Mouse (Mus musculus): ENCODE data around the gene Nploc4. TPM values are rescaled to one million over a fixed set of nuclear protein-coding genes. Genes with fewer than 3 reads are reported as not detected.

Gene Nploc4
- polyA plus RNA-seq, 1 experiment from 2014 or later: 38.1 TPM

DNA sequence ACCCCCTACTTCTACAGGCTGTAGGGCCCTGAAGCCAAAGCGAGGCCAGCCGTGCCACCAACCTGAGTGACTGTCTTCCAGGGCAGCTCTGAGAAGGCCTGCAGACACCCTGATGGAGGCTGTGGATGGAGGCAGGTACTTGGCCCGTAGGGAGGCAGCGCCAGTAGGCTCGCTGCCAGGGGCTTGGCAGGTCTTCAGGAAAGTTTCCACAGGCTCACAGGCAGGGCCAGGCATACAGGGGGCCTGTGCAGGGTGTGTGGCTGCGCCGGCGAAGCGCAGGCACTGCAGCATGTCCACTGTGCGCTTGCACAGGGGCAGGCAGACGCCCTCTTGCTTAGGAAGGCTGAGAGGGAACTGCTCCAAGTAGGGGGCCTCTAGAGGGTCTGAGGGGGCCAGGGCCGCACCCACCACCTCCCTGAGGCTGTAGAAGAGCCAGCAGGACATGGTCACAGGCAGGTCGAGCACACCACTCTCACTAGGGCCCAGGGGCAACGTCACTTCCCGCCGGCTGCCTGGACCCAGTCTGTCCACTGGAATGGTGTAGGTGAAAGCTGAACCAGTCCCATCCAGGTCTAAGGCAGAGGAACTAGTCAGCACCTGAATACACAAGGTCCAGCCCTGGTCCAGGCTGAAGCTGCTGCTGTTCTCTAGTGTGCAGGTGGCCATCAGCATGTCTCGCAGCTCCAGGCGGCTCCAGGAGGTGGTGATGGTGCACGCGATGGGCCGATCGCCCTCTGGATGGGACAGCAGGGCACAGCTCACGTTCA, 63.5 kb downstream of the Nploc4 start:
- no peak overlapping the region for H3K4me3 ChIP-seq (replicated peaks)
- H3K36me3 ChIP-seq: peaks cover 82% of the 10 kb centered on the region
- no peak for ATAC-seq
- peaks cover 32% of the 10 kb centered on the region for H3K4me1 ChIP-seq (replicated peaks)
- H3K27me3 ChIP-seq: no peaks in the 10 kb centered on the region
- peak overlapping the region; percentile 19; the same call in 1 of the 2 replicates for H3K9ac ChIP-seq (replicated peaks)
- no peaks in the 10 kb centered on the region for H3K9me3 ChIP-seq
- no peak overlapping the region for H3K4me2 ChIP-seq (replicated peaks)
- no peak overlapping the region for H3K27ac ChIP-seq
- 93% methylated on average over 23 of the region's 23 CpGs for WGBS

DNA sequence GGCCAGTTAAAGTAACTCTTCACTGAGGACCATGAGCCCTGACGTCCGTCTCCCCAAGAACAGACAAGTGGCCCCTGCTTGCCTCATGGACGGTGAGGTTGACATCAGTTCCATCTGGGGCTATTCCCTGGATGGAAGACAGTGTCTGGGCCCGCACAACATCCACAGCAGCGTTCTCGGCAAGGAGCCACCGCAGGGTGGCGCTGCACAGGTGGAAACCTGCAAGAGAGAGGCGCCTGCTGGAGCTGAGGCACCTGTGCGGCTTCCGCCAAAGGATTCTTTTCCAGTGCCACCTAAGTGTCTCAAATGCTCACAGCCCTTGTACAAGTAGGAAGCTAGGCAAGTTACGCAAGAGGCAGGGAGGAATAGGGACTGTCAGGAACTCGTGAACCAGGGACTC, 64.5 kb downstream of the Nploc4 start:
- H3K36me3 ChIP-seq: peaks cover 92% of the 10 kb centered on the region

DNA sequence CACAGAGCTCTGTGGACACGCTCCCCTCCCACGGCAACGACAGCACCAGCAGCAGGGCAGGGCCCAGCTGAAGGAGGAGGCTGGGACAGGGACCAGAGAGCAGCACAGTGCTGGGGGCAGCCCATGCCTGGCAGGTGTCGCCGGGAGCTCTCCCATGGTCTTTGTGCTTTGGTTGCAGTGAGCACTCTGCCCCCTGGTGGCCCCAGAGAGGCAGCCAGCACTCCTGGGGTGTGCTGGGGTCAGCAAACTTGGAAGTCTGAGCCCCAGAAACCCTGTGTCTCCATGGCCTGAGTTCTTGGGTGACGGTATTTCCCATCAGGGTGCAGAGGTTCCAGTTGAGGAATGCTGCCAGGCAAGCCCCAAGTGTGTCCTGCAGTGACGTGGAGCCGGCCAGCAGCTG, 67.9 kb downstream of the Nploc4 start:
- peak; percentile 60 for ATAC-seq
- Histone ChIP-seq H3K9me3 (no peaks in the 10 kb centered on the region), H3K27me3 (no peaks in the 10 kb centered on the region), H3K27ac (peak overlapping the region; percentile 57; the same call in 1 of the 2 replicates), H3K36me3 (peaks cover 69% of the 10 kb centered on the region), H3K4me1 (replicated peaks) (peaks cover 26% of the 10 kb centered on the region), H3K4me3 (replicated peaks) (no peak overlapping the region), H3K4me2 (replicated peaks) (no peak overlapping the region), H3K9ac (replicated peaks) (peak overlapping the region; percentile 52; the same call in 1 of the 2 replicates)
- WGBS: 29% methylated on average over 8 of the region's 8 CpGs

More for the DNA sequence above, 64.5 kb downstream of the Nploc4 start:
- peaks cover 28% of the 10 kb centered on the region for H3K4me1 ChIP-seq (replicated peaks)
- 66% methylated on average over 13 of the region's 13 CpGs for WGBS
- no peak overlapping the region for H3K9ac ChIP-seq (replicated peaks)
- H3K4me2 ChIP-seq (replicated peaks): no peak overlapping the region
- H3K4me3 ChIP-seq (replicated peaks): no peak overlapping the region
- H3K27me3 ChIP-seq: no peaks in the 10 kb centered on the region
- ATAC-seq: no peak
- H3K27ac ChIP-seq: no peak overlapping the region
- no peaks in the 10 kb centered on the region for H3K9me3 ChIP-seq

DNA sequence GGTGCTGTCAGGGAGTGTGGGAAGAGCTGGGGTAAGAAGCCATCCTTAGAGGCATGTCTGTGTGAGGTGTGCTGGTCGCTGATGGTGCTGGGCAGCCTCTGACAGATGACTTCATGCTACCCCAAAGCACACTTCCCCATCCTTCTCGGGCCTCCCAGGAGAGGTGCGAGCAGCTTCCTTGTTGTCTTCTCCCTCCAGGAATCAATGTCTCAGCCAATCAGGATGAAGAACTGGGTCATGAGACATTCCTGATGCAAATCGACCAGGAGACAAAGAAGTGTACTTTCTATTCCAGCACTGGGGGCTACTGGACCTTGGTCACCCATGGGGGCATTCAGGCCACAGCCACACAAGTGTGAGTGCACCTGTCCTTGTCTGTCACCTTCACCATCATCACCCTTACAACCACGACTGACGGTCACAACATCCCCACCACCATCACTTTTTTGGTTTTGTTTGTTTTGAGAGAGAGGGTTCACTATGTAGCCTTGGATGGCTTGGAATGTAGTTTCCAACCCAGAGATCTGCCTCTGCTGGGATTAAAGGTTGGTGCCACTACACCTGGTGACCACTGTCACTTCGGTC, 71.0 kb downstream of the Nploc4 start:
- WGBS: 30% methylated on average over 7 of the region's 7 CpGs
- Histone ChIP-seq H3K4me1 (replicated peaks) (peaks cover 26% of the 10 kb centered on the region), H3K4me3 (replicated peaks) (no peak overlapping the region), H3K36me3 (peaks cover 38% of the 10 kb centered on the region), H3K27me3 (no peaks in the 10 kb centered on the region), H3K9ac (replicated peaks) (peak overlapping the region; percentile 46; the same call in 1 of the 2 replicates), H3K4me2 (replicated peaks) (no peak overlapping the region), H3K27ac (no peak overlapping the region; the same call in 1 of the 2 replicates), H3K9me3 (no peaks in the 10 kb centered on the region)
- ATAC-seq: no peak

DNA sequence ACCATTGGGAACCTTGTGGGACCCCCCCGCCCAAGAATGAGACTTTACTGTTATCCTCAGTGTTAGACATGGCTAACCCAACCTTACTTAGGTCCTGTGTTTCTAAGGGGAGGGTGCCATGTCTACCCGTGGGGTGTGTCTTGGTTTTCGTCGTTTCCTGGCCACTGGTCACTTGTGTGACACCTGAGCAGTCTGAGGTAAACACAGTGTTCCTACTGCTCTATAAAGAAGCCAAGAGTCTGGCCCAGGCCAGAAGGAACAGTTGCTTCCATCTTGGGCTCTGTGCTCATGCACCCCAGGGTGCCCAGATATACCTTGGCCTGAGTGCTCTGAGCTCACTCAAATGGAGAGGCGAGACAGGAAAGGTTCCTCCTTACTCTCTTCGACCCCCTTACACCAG, 74.6 kb downstream of the Nploc4 start:
- Histone ChIP-seq H3K9me3 (no peaks in the 10 kb centered on the region), H3K36me3 (peaks cover 2% of the 10 kb centered on the region), H3K27ac (no peak overlapping the region), H3K9ac (replicated peaks) (no peak overlapping the region), H3K4me3 (replicated peaks) (no peak overlapping the region), H3K27me3 (no peaks in the 10 kb centered on the region), H3K4me2 (replicated peaks) (no peak overlapping the region), H3K4me1 (replicated peaks) (peaks cover 56% of the 10 kb centered on the region)
- WGBS: 89% methylated on average over 6 of the region's 6 CpGs
- no peak for ATAC-seq

DNA sequence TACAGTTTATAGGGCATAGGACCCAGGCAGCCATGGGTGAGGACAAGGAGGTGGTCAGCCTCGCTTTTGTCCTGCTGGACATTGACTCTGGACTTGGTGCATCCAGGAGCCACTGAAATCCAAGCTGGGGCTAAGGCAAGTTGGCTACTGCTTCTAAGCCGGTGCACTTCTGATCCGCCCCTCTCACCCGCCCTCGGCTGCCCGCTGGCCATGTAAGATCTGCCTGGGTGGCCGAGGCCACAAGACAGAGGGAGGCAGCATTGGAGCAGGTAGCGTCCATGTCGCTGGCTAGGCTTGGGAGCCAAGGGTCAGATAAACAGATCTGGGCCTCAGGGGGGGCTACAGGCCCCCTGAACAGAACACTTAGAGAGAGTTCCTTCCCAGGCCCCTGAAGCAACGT, 76.2 kb downstream of the Nploc4 start, which contains the start of gene Fscn2:
Gene Fscn2 (plus strand): TSS at position 240 of the 400 bp plus-strand sequence.
- Histone ChIP-seq H3K9me3 (no peaks in the 10 kb centered on the region), H3K4me2 (replicated peaks) (no peak within 1 kb of the TSS), H3K9ac (replicated peaks) (0 out of 2 replicates have a peak within 1 kb of the TSS, but pooled peaks have one; percentile 36), H3K27ac (no peak within 1 kb of the TSS), H3K4me3 (replicated peaks) (no peak within 1 kb of the TSS), H3K36me3 (no peaks in the 10 kb centered on the region), H3K27me3 (no peaks in the 10 kb centered on the region), H3K4me1 (replicated peaks) (peaks cover 52% of the 10 kb centered on the region)
- WGBS: 55% methylated on average over 10 of the region's 10 CpGs
- no peak for ATAC-seq

DNA sequence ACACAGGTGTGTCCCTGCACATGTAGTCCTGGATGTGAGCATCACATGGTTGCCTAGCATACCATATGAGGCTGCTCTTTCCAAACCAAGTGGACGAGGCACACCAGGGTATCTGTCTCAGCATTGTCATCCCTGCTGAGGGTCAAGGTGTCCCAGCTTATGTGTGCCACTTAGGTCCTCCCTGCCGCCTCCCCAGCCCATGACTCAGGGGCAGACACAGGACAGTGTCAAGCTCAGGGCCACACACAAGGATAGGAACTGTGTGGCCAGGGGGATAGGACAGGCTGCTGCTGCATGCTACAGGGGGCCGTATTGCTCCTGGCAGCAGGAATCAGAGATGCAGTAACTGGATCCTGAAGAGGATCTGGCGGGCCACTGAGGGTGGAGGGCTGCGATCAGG, 76.8 kb downstream of the Nploc4 start:
- WGBS: 75% methylated on average over 5 of the region's 5 CpGs
- H3K36me3 ChIP-seq: no peaks in the 10 kb centered on the region

DNA sequence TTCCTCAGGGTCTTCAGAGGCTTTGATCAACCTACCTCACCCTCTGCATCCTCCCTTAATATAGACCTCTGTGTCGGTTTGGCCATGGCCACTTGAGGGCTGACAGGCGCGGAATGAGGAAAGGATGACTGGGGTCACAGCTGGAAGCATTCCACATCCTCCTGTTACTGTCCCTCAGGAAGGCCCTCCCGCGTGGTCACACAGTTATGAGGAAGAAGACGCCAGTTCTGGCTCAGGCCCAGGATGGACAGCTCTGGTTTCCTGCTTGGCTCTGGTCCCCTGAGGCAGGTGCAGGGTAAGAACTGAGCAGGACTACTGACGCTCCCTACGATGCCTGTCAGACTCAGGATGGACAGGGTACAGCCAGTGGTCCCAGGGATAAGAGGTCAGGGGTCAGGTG, 77.4 kb downstream of the Nploc4 start:
- Histone ChIP-seq H3K9me3 (no peaks in the 10 kb centered on the region), H3K9ac (replicated peaks) (no peak overlapping the region), H3K4me2 (replicated peaks) (no peak overlapping the region), H3K4me1 (replicated peaks) (peaks cover 46% of the 10 kb centered on the region), H3K27me3 (no peaks in the 10 kb centered on the region), H3K27ac (no peak overlapping the region), H3K4me3 (replicated peaks) (no peak overlapping the region), H3K36me3 (no peaks in the 10 kb centered on the region)
- ATAC-seq: no peak
- 61% methylated on average over 8 of the region's 8 CpGs for WGBS

More for the DNA sequence above, 76.8 kb downstream of the Nploc4 start:
- no peaks in the 10 kb centered on the region for H3K27me3 ChIP-seq
- H3K9me3 ChIP-seq: no peaks in the 10 kb centered on the region
- no peak overlapping the region for H3K4me3 ChIP-seq (replicated peaks)
- no peak overlapping the region for H3K4me2 ChIP-seq (replicated peaks)
- H3K27ac ChIP-seq: no peak overlapping the region
- H3K4me1 ChIP-seq (replicated peaks): peaks cover 48% of the 10 kb centered on the region
- H3K9ac ChIP-seq (replicated peaks): no peak overlapping the region
- no peak for ATAC-seq

DNA sequence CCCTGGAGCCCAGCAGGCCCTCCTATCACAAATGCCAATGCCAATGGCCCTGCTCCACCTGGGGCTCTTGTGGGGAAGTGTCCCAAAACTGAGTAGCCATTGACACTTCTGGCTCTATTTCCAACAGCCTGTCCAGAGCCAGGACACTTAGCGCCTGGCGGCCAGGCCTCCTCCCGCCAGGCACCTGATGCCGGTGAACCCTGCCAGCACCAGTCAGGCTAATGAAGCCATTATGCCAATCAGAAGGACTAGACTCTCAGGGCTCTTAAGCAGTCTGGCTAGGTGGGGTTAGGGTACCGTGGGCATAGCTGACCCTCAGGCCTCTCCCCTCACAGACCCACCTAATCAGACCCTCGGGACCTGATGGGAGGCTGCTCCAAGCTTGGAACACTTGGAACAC, 78.1 kb downstream of the Nploc4 start:
- ATAC-seq: no peak
- Histone ChIP-seq H3K27me3 (no peaks in the 10 kb centered on the region), H3K9me3 (no peaks in the 10 kb centered on the region), H3K4me1 (replicated peaks) (peaks cover 46% of the 10 kb centered on the region), H3K36me3 (no peaks in the 10 kb centered on the region), H3K4me3 (replicated peaks) (no peak overlapping the region), H3K4me2 (replicated peaks) (no peak overlapping the region), H3K9ac (replicated peaks) (peak overlapping the region; percentile 16; the same call in 1 of the 2 replicates), H3K27ac (no peak overlapping the region; the same call in 1 of the 2 replicates)
- WGBS: 72% methylated on average over 6 of the region's 6 CpGs

DNA sequence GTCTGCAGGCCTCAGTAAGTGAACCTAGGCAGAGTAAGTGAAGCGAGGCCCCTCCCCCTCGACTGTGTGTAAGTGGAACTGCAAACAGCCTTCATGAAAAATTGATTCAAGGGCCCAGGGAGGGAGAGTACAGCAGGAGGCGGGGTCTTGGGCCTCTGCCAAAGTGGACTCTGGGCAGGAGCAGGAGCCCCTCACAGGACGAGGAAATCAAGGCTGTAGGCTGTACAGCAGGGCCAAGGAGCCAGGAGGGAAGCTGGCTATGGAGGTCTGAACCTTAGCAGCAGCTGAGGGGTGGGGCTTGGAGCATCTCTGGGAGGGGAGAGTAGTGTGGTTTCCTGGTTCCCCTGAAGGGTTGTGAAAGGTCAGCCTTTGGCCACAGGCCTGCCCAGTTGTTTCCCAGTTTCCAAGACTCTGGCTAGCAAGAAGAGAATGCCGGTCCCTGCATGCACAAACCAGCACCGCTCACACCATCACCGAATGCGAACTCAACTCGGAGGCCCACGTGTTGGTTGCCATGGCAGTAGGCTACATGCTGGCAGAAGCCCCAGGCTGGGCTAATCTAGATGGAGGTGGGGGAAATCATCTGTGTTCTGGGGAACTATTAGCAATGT, 79.6 kb downstream of the Nploc4 start:
- Histone ChIP-seq H3K27me3 (no peaks in the 10 kb centered on the region), H3K4me2 (replicated peaks) (peak overlapping the region; percentile 38), H3K4me3 (replicated peaks) (no peak overlapping the region), H3K36me3 (no peaks in the 10 kb centered on the region), H3K4me1 (replicated peaks) (peaks cover 55% of the 10 kb centered on the region), H3K9ac (replicated peaks) (0 out of 2 replicates have a peak overlapping the region, but pooled peaks have one; percentile 21), H3K9me3 (no peaks in the 10 kb centered on the region), H3K27ac (peak overlapping the region; percentile 92)
- ATAC-seq: peak; percentile 85
- WGBS: 7% methylated on average over 10 of the region's 10 CpGs

DNA sequence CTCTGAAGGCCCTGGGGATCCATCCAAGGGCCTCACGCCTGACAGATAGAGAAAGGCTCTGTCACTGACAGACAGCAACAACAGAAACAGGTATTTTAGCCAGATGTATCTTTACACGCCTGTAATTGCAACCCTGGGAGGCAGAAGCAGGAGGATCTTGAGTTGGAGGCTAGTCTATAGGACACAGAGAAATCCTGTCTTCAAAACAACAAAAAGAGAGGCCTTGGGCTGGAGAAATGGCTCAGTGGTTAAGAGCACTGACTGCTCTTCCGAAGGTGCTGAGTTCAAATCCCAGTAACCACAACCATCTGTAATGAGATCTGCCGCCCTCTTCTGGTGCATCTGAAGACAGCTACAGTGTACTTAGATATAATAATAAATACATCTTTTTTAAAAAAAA, 80.6 kb downstream of the Nploc4 start:
- WGBS: 96% methylated on average over 4 of the region's 4 CpGs
- no peak overlapping the region for H3K9ac ChIP-seq (replicated peaks)
- H3K9me3 ChIP-seq: no peaks in the 10 kb centered on the region
- no peaks in the 10 kb centered on the region for H3K27me3 ChIP-seq
- ATAC-seq: no peak
- H3K4me3 ChIP-seq (replicated peaks): no peak overlapping the region
- H3K27ac ChIP-seq: peak overlapping the region; percentile 92; the same call in 1 of the 2 replicates
- H3K36me3 ChIP-seq: no peaks in the 10 kb centered on the region
- H3K4me2 ChIP-seq (replicated peaks): no peak overlapping the region
- H3K4me1 ChIP-seq (replicated peaks): peaks cover 63% of the 10 kb centered on the region

DNA sequence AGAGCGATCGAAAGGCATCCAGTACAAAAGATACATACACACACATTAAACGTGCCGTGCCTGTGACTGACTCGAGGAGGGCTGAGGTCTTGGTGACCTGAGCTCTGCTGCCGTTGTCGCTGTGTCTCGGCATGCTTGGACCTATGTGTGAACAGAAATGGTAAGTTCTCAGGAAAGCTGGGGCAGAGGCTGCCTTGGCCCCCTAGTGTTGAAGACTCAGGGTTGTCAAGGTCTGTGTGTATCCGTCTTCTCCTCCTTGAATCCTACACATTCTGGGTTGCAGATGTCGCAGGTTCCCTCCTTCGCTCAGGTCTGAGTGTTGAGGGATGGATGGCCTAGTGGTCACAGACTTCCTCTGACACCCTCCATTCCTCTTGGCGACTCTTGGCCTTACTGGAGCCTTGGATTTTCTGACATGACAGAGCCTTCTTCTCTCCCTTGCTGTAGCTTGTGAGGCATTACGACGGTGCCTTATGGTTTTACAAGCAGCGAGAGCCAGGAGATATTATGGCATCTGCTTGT, 81.1 kb downstream of the Nploc4 start:
- Histone ChIP-seq H3K27me3 (no peaks in the 10 kb centered on the region), H3K9ac (replicated peaks) (no peak overlapping the region), H3K36me3 (no peaks in the 10 kb centered on the region), H3K4me3 (replicated peaks) (no peak overlapping the region), H3K9me3 (no peaks in the 10 kb centered on the region), H3K4me2 (replicated peaks) (no peak overlapping the region), H3K27ac (no peak overlapping the region), H3K4me1 (replicated peaks) (peaks cover 67% of the 10 kb centered on the region)
- ATAC-seq: no peak
- WGBS: 88% methylated on average over 15 of the region's 15 CpGs
